Mouse (Mus musculus): ENCODE measurements around the gene Dctpp1. TPM values are rescaled to one million over a fixed set of nuclear protein-coding genes. Genes with fewer than 3 reads are reported as not detected.
A peak's percentile ranks its signal among the peaks of the same experiment; 100 is the strongest.

Dctpp1 gene
- polyA plus RNA-seq, 1 experiment = 82.3 TPM

DNA sequence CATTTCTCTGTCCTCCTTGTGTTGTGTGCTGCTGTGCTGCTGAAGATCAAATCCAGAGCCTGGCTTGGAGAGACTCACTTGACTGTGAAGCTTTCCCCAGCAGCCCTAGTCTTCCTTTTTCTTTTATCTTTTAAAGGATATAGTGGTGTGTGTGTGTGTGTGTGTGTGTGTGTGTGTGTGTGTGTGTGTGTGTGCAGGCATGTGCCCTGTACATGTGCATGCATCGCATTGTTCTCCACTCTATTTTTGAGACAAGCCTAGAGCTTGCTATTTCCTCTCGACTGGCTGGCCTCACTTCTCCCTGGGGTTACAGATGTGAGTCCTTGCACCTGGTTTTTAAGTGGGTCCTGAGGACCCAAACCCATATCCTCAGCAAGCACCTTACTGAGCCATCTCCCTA lies 21.7 kb upstream of the Dctpp1 start:
- DNase-seq (ENCODE audit: low read depth) = no peak
- TF ChIP-seq CTCF (IDR thresholded peaks at IDR 0.05; ENCODE audit: borderline replicate concordance, extremely low read depth, insufficient read depth, insufficient read length) (no peak), POLR2A (IDR thresholded peaks at IDR 0.05; ENCODE audit: borderline replicate concordance, extremely low read depth, insufficient read depth, insufficient read length, poor library complexity, severe bottlenecking) (no peak)

DNA sequence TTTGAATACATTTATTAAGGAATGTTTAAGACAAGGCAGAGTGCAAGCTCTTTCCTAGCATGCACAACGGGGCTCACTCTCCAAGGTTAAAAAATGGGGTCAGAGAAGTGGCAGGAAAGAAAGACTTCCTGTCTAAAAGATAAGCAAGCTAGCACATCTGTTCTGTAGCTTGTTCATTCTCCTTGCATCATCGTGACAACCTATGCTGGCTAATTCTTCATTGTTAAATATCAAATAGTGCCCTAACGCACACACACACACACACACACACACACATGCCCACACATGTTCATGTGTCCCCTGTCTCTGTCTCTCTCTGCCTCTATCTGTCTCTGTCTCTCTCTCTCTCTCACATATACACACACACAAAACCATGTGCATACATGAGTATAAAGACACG lies 20.6 kb upstream of the Dctpp1 start:
- no peak for DNase-seq (ENCODE audit: low read depth)
- no peak for TF ChIP-seq POLR2A (IDR thresholded peaks at IDR 0.05; ENCODE audit: borderline replicate concordance, extremely low read depth, insufficient read depth, insufficient read length, poor library complexity, severe bottlenecking)
- TF ChIP-seq CTCF (IDR thresholded peaks at IDR 0.05; ENCODE audit: borderline replicate concordance, extremely low read depth, insufficient read depth, insufficient read length) = no peak

GRCm38 (mm10) chr7:127280092-127280491 lies 19.6 kb upstream of the Dctpp1 start:
- no peak for TF ChIP-seq CTCF (IDR thresholded peaks at IDR 0.05; ENCODE audit: borderline replicate concordance, extremely low read depth, insufficient read depth, insufficient read length)
- DNase-seq (ENCODE audit: low read depth) = no peak

GRCm38 (mm10) chr7:127278311-127278710 lies 17.8 kb upstream of the Dctpp1 start:
- DNase-seq (ENCODE audit: low read depth) = peak; percentile 60

GRCm38 (mm10) chr7:127276519-127276961 lies 16.0 kb upstream of the Dctpp1 start:
- no peak for DNase-seq (ENCODE audit: low read depth)
- no peak for TF ChIP-seq CTCF (IDR thresholded peaks at IDR 0.05; ENCODE audit: borderline replicate concordance, extremely low read depth, insufficient read depth, insufficient read length)

More at GRCm38 (mm10) chr7:127278311-127278710, 17.8 kb upstream of the Dctpp1 start:
- TF ChIP-seq CTCF (IDR thresholded peaks at IDR 0.05; ENCODE audit: borderline replicate concordance, extremely low read depth, insufficient read depth, insufficient read length) (peak; percentile 62), POLR2A (IDR thresholded peaks at IDR 0.05; ENCODE audit: borderline replicate concordance, extremely low read depth, insufficient read depth, insufficient read length, poor library complexity, severe bottlenecking) (no peak)

DNA sequence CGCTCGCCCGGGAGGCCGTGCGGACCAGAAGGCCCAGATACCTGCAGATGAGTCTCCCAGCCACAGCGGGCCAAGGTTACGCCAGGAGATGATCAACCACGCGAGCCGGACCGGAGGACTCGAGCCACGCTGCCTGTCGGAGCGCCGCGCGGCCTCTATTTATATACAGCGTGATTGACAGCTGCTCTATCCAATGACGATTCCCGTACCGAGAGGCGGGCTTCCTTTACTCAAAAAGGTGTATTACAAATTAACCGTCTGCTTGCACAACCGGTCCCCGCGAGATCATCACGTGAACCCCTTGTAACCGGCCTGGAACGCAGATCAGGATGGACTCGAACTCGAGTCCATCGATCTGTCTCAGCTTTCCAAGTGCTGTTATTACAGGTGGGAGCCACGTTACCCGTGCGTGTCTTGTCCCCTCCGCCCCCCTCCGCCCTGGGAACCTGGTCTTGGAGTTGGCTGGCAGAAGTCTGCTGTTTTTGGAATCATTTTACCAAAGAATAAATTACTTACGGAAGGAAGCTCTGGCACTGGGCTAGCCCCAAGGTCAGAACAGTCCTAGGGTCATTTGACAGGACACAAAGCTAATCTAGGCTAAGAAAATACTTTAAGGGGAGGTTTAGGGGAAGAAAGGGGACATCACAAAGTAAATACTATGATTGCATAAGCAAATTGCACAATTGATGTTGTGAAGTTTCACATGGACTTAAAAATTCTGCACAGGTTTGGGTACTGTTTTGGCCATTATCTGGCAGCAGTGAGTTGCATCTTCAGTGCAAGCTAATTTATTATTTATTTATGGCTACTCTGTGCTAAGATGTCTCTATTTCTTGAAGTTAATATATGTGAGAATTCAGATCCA lies 13.6 kb upstream of the Dctpp1 start, which contains the start of gene Sephs2:
Gene Sephs2 (minus strand): TSS at position 131 of the 865 bp plus-strand sequence.
- TF ChIP-seq POLR2A (IDR thresholded peaks at IDR 0.05; ENCODE audit: borderline replicate concordance, extremely low read depth, insufficient read depth, insufficient read length, poor library complexity, severe bottlenecking) = peak; percentile 91; the same call in 1 of the 2 replicates
- no peak for TF ChIP-seq CTCF (IDR thresholded peaks at IDR 0.05; ENCODE audit: borderline replicate concordance, extremely low read depth, insufficient read depth, insufficient read length)
- peak; percentile 97 for DNase-seq (ENCODE audit: low read depth)

GRCm38 (mm10) chr7:127273118-127273923 lies 12.8 kb upstream of the Dctpp1 start:
- TF ChIP-seq CTCF (IDR thresholded peaks at IDR 0.05; ENCODE audit: borderline replicate concordance, extremely low read depth, insufficient read depth, insufficient read length) = 0 out of 2 replicates have a peak, but pooled peaks have one; percentile 2
- TF ChIP-seq POLR2A (IDR thresholded peaks at IDR 0.05; ENCODE audit: borderline replicate concordance, extremely low read depth, insufficient read depth, insufficient read length, poor library complexity, severe bottlenecking) = no peak
- no peak for DNase-seq (ENCODE audit: low read depth)

DNA sequence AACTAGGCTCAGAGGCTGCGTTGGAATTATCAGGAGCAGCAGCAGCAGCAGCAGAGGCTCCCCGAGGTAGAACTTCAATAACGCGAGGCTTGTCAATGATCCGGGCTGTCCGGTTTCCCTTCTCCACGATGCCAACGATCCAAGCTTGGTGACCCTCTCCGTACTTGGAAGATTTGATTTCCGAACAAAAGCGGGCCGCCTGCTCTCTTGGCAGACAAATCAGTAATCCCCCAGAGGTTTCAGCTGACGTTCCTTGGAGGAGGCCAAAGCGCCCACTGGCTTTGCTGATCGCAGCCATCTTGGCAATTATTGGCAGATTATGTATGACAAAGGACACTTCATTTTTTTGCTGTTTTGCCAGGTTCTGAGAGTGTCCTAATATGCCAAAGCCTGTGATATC lies 12.1 kb upstream of the Dctpp1 start:
- no peak for DNase-seq (ENCODE audit: low read depth)
- TF ChIP-seq POLR2A (IDR thresholded peaks at IDR 0.05; ENCODE audit: borderline replicate concordance, extremely low read depth, insufficient read depth, insufficient read length, poor library complexity, severe bottlenecking) (no peak), CTCF (IDR thresholded peaks at IDR 0.05; ENCODE audit: borderline replicate concordance, extremely low read depth, insufficient read depth, insufficient read length) (no peak)

- TF ChIP-seq CTCF (IDR thresholded peaks at IDR 0.05; ENCODE audit: borderline replicate concordance, extremely low read depth, insufficient read depth, insufficient read length) (no peak), POLR2A (IDR thresholded peaks at IDR 0.05; ENCODE audit: borderline replicate concordance, extremely low read depth, insufficient read depth, insufficient read length, poor library complexity, severe bottlenecking) (no peak)
- DNase-seq (ENCODE audit: low read depth) = no peak
Observed at GRCm38 (mm10) chr7:127271093-127271492, 10.6 kb upstream of the Dctpp1 start.

- TF ChIP-seq POLR2A (IDR thresholded peaks at IDR 0.05; ENCODE audit: borderline replicate concordance, extremely low read depth, insufficient read depth, insufficient read length, poor library complexity, severe bottlenecking) (no peak), CTCF (IDR thresholded peaks at IDR 0.05; ENCODE audit: borderline replicate concordance, extremely low read depth, insufficient read depth, insufficient read length) (no peak)
- DNase-seq (ENCODE audit: low read depth) = no peak
Observed at GRCm38 (mm10) chr7:127270666-127271065, 10.2 kb upstream of the Dctpp1 start.

GRCm38 (mm10) chr7:127270256-127270655 lies 9.7 kb upstream of the Dctpp1 start:
- no peak for DNase-seq (ENCODE audit: low read depth)
- TF ChIP-seq CTCF (IDR thresholded peaks at IDR 0.05; ENCODE audit: borderline replicate concordance, extremely low read depth, insufficient read depth, insufficient read length) = no peak

Data from brain, embryonic 14.5 days (tissue).